Mouse (Mus musculus): ENCODE results near the gene 1110017D15Rik.

DNA sequence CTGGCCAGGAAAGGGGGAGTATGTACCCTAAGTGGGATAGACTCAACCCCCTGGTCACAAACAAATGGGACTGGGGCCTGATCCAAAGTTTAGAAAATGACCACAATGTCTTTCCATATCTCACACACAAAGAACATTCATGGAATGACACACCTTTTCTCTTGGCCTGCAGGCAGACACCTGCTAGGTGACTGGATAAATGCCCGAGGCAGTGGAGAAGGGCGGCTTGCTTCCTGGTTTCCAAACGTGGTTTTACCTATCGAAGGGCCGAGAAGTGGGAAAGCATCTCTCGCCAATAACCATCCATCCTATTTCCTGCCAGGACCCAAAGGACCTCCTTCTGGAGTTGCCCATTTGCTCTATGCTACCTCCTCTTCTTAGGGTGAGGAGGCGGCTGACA lies 24.2 kb downstream of the 1110017D15Rik start:
- TF ChIP-seq CTCF (IDR thresholded peaks at IDR 0.05; ENCODE audit: control insufficient read depth, insufficient read depth, low read length) (no peak), POLR2A (IDR thresholded peaks at IDR 0.05; ENCODE audit: borderline replicate concordance, control insufficient read depth, low read depth, low read length) (no peak)
